Mouse (Mus musculus) MEL (cell line): ENCODE data around the gene Slc35b2.

Experiments used
- GATA1 ChIP-seq: IDR thresholded peaks from 2 replicates; pipeline ENCODE4 v1.6.1; 2011; ENCODE audit warnings: low read depth, low read length, improper control_type of control experiment
- POLR2A ChIP-seq, 2 experiments: IDR thresholded peaks; 2 replicates each; pipeline ENCODE4 v1.6.1; 2011 to 2012; ENCODE audit warnings: low read length in 2 of 2, mild to moderate bottlenecking in 2 of 2, control low read depth in 1 of 2, improper control_type of control experiment in 1 of 2, low read depth in 1 of 2, moderate library complexity in 1 of 2; ENCODE audit not compliant: control insufficient read depth in 1 of 2, insufficient read depth in 1 of 2, poor library complexity in 1 of 2
- SIN3A ChIP-seq: IDR thresholded peaks from 2 replicates; pipeline ENCODE4 v1.6.1; 2012; ENCODE audit warnings: low read length, improper control_type of control experiment, inconsistent platforms
- USF1 ChIP-seq: IDR thresholded peaks from 2 replicates; pipeline ENCODE4 v1.6.1; 2014; ENCODE audit warnings: low read depth, mild to moderate bottlenecking, inconsistent platforms, low read length, improper control_type of control experiment, moderate library complexity

DNA sequence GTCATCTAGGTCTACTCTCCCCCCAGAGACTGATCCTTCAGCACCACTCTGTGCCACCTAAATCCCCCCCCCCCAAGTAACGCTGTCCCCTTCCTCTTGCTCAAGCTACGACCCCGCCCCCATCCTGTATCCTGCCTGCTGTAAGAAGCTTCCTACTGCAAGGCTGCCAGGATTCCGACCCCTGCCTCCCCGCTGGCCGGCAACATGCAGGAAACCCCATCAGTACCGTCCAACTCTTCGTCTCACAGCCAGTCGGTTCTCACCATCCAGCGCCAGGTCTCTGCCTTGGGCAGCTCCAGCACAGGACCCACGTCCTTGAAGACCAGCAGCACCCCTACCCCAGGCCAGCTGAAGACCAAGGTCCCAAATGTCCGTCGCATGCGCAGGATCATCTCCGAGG, 30.8 kb upstream of the Slc35b2 start:
- TF ChIP-seq GATA1 (no peak), SIN3A (no peak), POLR2A (IDR thresholded peaks at IDR 0.05; ENCODE audit: control insufficient read depth in 1 of 2, insufficient read depth in 1 of 2, low read depth in 1 of 2, low read length in 2 of 2, poor library complexity in 1 of 2) (no peak), USF1 (no peak)
